Mouse (Mus musculus) heart, postnatal 36 days (tissue): ENCODE measurements around the gene Fam161a. TPM values are rescaled to one million over a fixed set of nuclear protein-coding genes. Genes with fewer than 3 reads are reported as not detected.
A peak's percentile ranks its signal among the peaks of the same experiment; 100 is the strongest.

Experiments
- DNase-seq, 2 experiments: peaks; one replicate each; pipeline ENCODE4 v3.0.0; 2021 to 2022
- intact Hi-C: fragments of 180-260 bp; cut with DNase I; formaldehyde crosslinking; loops from one replicate; pipeline ENCODE4 v1.15.1; 2025
- total RNA-seq, 2 experiments: library from RNA; stranded (reverse); gene quantifications; 2 replicates each; pipeline ENCODE4 v1.2.3; 2021

The Fam161a gene
- 1 to 10 TPM; 2.0 to 4.2 TPM for total RNA-seq

DNA sequence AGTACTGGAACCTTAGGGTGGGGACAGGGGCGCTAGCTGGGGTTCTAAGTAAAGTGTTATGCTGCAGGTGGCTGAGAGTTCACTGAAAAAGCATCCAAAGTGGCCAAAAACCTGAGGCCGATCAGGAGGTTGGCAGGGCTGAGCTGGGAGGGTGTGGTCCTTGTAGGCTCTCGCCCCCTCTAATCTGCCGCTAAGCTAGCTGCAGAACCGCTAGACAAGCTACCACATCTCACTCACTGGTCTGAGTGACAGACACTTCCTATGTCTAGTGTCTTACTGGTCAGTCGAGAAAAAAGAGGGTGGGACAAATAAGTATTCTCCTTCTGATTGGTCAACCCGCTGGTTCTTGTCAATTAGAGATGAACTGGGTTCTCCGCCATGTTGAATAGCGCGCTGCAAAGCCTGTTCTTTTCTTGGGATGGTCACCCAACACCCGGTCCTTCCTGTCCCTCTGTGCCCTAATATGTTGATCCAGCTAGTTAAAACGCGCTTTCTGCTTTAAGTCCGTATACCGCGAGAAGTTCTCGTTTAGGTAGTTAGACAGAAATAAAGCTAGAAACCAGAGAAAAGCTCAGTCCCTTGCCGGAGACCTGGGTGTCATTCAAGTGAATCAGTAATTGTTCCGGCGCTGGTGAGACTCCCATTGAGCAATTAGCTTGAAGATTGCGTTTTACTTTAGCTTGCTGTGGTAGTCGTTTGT, at the start of gene Fam161a:
Gene Fam161a, plus strand, starts transcription at position 51 of the 700 bp plus-strand sequence.
- intact Hi-C loops = loop anchor here (1.0 to 5.0 kb wide), 4 partner anchors 15 to 265 kb away; no protein-coding TSS in a partner anchor
- peak; percentile 72 to 80 for DNase-seq

GRCm38 (mm10) chr11:22957791-22958374, 49.4 kb upstream of the Fam161a start:
- no peak for DNase-seq
- intact Hi-C loops = loop anchor here (1.0 to 5.0 kb wide), 3 partner anchors 101 to 326 kb away; no protein-coding TSS in a partner anchor

GRCm38 (mm10) chr11:22962101-22962500, 45.2 kb upstream of the Fam161a start:
- intact Hi-C loops = loop anchor here (5.0 kb wide), 1 partner anchor 740 kb away; no protein-coding TSS in a partner anchor
- DNase-seq = no peak

DNA sequence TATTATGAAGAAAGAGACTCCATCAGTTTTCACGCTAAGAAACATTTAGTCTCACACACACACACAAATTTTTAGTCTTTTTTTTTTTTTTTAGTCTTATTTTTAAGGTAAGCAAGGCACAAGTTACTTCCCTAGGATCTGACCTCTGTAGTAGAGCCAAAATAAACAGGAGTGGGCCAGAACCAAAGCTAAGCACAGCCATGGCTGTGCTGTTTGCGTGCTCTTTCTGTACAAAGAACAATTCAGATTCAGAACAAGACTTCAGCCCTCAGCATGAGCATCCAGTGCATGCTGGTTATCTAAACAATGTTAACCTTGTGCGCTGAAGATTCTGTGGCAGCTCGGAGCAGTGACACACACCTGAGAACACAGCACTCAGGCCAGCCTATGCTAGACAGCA, 42.9 kb upstream of the Fam161a start:
- no peak for DNase-seq
- intact Hi-C loops = loop anchor here (5.0 kb wide), 1 partner anchor 742 kb away; no protein-coding TSS in a partner anchor

- intact Hi-C loops = loop anchor here (5.0 kb wide), 1 partner anchor 253 kb away; no protein-coding TSS in a partner anchor
- no peak for DNase-seq
Observed at GRCm38 (mm10) chr11:22965503-22965902, 41.8 kb upstream of the Fam161a start.

DNA sequence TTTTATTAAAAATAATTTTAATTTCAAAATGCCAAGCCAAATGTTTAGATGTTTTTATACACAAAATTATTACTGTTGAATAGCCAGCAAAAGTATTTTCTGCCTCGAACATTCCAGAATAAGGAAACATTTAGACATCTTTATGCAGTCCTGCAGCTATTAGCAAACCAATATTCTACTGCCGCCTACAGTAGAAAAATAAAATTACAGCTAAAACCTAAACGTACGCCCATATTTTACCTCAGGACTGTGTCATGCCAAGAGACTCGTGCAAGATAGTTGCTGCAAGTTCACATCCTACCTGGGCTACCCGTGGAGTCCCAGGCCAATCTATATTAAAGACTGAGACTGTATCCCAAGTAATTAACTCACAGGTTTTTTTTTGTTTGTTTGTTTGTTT, 37.8 kb upstream of the Fam161a start:
- DNase-seq = no peak
- intact Hi-C loops = loop anchor here (5.0 kb wide), 1 partner anchor 257 kb away; no protein-coding TSS in a partner anchor

- DNase-seq = no peak
- intact Hi-C loops = loop anchor here (5.0 to 10.0 kb wide), 3 partner anchors 113 to 743 kb away; no protein-coding TSS in a partner anchor
Observed at GRCm38 (mm10) chr11:22970546-22970945, 36.8 kb upstream of the Fam161a start.

DNA sequence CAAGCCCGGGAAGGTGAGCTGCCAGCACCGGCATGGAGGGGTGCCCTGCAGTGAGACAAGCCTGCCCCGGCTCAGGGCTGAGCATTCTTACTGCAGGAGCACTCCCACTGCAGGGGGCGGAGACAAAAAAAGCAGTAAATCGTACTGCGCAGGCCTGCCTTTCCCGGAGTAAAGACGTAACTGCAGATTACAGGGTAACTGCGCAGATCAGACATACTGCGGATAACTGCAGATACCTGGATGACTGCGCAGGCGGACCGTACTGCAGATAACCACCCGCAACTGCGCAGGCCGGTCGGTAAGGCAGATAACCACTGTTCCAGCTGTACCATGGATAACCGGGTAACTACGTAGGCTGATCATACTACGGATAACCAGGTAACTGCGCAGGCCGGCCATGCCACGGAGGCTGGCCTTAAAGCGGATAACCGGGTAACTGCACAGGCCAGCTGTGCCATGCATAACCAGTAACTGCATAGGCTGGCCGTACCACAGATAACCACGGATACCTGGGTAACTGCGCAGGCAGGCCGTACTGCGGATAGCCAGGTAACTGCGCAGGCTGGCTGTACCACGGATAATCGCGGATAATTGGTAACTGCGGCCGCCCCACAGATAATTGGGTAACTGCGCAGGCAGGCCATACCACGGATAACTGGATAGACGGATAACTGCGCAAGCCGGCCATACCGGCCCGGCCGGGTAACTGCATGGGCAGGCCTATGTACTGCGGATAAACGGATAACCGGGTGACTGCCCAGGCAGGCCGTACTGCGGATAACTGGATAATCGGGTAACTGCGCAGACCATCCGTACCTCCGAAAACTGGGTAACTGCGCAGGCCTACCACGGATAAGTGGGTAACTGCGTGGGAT, 35.3 kb upstream of the Fam161a start, which contains the start of gene Zrsr1:
Gene Zrsr1, plus strand, starts transcription at position 171 of the 875 bp plus-strand sequence.
- peak; percentile 54 to 69 for DNase-seq
- intact Hi-C loops = loop anchor here (5.0 to 10.0 kb wide), 3 partner anchors 115 to 745 kb away; no protein-coding TSS in a partner anchor

DNA sequence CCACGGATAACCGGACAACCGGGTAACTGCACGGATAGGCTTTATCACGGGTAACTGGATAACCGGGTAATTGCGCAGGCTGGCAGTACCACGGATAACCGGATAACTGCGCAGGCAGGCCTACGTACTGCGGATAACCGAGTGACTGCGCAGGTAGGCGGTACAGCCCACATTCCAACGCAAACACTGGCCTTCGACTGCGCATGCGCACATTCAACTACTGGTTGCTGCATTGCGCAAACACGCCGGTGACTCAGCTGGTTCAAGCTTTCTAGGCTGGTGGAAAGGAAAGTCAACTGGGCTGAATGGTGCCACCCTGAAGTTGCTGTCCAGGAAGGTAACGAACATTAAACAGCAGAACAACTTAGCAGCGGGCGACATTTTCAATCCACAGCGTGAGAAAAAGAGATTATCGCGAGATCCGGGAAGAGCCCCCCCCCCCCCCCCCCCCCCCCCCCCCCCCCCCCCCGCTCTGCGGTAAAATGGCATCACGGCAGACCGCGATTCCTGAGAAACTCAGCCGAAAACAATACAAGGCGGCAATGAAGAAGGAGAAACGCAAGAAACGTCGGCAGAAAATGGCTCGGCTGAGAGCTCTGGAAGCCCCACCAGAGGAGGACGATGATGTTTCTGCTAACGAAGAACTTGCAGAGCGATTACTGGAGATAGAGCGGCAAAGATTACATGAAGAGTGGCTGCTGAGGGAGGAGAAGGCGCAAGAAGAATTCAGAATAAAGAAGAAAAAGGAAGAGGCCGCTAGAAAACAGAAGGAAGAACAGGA, 34.4 kb upstream of the Fam161a start:
- DNase-seq = peak; percentile 83 to 89
- intact Hi-C loops = loop anchor here (5.0 to 10.0 kb wide), 3 partner anchors 116 to 746 kb away; no protein-coding TSS in a partner anchor

GRCm38 (mm10) chr11:22973599-22973998, 33.7 kb upstream of the Fam161a start:
- no peak for DNase-seq
- intact Hi-C loops = loop anchor here (5.0 to 10.0 kb wide), 3 partner anchors 116 to 746 kb away; no protein-coding TSS in a partner anchor

GRCm38 (mm10) chr11:22978215-22978614, 29.1 kb upstream of the Fam161a start:
- DNase-seq = no peak
- intact Hi-C loops = loop anchor here (10.0 kb wide), 1 partner anchor 693 kb away; no protein-coding TSS in a partner anchor

GRCm38 (mm10) chr11:22978711-22979110, 28.6 kb upstream of the Fam161a start:
- no peak for DNase-seq
- intact Hi-C loops = loop anchor here (10.0 kb wide), 1 partner anchor 694 kb away; no protein-coding TSS in a partner anchor

DNA sequence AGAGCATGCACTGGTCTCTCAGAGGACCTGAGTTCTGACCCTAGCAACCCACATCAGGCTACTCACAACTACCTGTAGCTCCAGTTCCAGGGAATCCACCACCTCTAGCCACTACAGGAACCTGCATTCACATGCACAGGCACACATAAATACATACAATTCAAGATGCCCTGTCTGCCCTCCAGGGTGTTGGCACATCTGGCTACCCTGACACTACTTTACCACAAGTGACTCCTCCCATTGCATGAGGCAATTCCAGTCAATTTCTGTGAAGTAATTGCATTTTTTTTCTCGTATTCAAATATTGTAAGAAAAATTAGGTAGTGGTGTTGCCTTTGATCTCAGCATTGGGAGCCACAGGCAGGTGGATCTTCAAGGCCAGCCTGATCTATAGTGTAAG, 28.1 kb upstream of the Fam161a start:
- no peak for DNase-seq
- intact Hi-C loops = loop anchor here (10.0 kb wide), 1 partner anchor 694 kb away; no protein-coding TSS in a partner anchor

DNA sequence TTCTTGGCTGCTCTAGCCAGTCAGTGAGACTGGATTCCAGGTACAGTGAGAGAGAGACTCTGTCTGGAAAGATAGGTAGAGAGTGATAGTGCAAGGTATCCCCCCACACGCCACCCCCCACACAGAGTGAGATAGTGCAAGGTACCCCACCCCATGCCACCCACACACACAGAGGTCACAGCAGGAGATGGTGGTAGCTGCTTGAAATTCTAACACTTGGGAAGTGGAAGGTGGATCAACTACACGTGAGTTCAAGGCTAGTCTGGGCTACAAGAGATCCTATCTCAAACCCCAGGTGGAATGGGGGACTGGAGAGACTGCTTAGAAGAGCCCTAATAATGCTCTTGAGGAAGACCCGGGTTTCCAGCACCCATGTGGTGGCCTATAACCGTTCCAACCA, 26.3 kb upstream of the Fam161a start:
- intact Hi-C loops = loop anchor here (10.0 kb wide), 1 partner anchor 466 kb away; the partner anchor contains the start of gene Tmem17
- DNase-seq = no peak

DNA sequence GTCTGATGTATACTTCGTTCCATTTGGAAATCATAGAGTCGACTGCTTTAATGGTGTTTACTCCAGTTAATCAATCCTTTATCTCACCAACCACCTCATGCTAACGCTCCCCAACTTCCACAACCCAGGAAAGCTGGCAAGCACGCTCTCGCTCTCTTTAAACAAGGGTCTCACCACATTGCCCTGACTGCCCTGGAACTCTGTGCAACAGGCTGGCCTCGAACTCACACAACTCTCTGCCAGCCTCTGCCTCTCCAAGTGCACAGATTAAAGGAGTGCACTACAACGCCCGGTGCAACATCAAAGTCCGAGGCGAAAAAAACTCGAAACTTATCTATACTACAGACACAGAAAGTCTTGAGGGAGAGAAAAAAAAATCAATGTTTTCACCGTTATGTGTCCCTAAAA, 25.8 kb upstream of the Fam161a start:
- DNase-seq = peak in 1 of 2 experiments; percentile 15
- intact Hi-C loops = loop anchor here (10.0 kb wide), 1 partner anchor 467 kb away; the partner anchor contains the start of gene Tmem17

GRCm38 (mm10) chr11:22981984-22982757, 25.2 kb upstream of the Fam161a start, which contains the start of the genes Gm28048 and Commd1:
Gene Gm28048 (minus strand): TSS chr11:22982090.
Gene Commd1 (minus strand): TSS chr11:22982382.
- intact Hi-C loops = loop anchor here (10.0 kb wide), 1 partner anchor 467 kb away; the partner anchor contains the start of gene Tmem17
- DNase-seq = peak; percentile 98 to 99

DNA sequence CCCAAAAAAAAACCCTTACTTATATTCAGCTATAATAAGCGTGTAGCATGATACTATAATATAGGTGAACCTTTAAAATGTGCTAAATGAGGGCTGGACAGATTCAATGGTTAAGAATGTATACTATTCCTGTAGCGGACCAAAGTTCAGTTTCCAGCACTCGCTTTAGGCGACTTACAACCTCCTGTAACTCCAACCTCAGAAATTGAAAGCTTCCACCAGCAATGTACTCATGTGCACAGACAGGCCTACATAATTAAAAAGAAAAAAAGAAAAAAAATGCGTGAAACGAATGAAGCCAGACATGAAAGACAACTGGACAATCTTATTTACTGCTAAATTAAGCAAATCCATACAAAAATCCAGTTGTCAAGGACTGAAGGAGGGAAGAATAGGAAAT, 24.5 kb upstream of the Fam161a start:
- DNase-seq = no peak
- intact Hi-C loops = loop anchor here (10.0 kb wide), 1 partner anchor 468 kb away; the partner anchor contains the start of gene Tmem17

GRCm38 (mm10) chr11:22985510-22985909, 21.8 kb upstream of the Fam161a start:
- DNase-seq = no peak

More at GRCm38 (mm10) chr11:22985510-22985909, 21.8 kb upstream of the Fam161a start:
- intact Hi-C loops = loop anchor here (5.0 to 10.0 kb wide), 2 partner anchors 471 to 582 kb away; partner anchors contain the start of gene Tmem17
